Mouse (Mus musculus): ENCODE measurements around the gene Lrrc73. TPM values are rescaled to one million over a fixed set of nuclear protein-coding genes. Genes with fewer than 3 reads are reported as not detected.

Gene Lrrc73
- total and polyA plus RNA-seq, 3 experiments: 0.21 to 0.70 (median 0.34) TPM

DNA sequence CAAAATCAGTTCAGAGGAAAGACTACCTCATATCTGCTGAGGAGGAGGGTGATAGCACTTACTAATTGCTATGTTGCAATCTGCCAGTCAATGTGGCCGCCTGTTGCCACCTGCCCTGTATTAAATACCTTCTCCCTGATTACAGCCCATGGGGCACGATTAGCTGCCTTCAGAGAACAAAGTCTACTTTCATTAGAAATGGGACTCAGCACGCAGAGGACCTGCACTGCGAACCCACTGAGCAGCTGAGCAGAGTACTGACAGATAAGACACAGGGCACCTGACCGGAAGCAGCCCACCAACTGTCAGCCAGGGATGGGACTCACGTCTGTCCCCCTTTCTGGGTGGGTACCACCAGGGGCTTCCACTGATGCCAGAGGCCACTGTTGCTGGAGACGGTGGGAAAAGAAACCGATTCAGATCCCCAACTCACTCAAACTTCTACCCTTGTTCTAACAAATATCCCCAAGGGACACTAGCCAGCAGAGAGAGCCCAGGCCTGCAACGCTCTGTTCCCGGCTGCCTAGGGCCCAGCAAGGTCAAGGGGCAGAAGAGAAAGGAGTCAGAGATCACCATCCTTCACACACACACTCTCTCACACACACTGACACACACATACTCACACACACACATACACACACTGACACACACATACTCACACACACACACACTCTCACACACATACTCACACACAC is 14.8 kb downstream of the Lrrc73 start:
- WGBS: 63% methylated on average over 10 of the region's 10 CpGs
- Histone ChIP-seq H3K4me3 (no peak overlapping the region), H3K4me1 (ENCODE audit: control insufficient read depth, insufficient read depth, low read length) (peaks cover 14% of the 10 kb centered on the region), H3K27ac (no peak overlapping the region), H3K79me2 (replicated peaks; ENCODE audit: control insufficient read depth, insufficient read depth, low read length) (peaks cover 1% of the 10 kb centered on the region; the same call in 1 of the 2 replicates), H3K9ac (ENCODE audit: low read depth, low read length) (no peak overlapping the region), H3K27me3 (ENCODE audit: control insufficient read depth, insufficient read depth, low read length) (no peaks in the 10 kb centered on the region), H3K36me3 (ENCODE audit: control insufficient read depth, insufficient read depth, low read length) (peaks cover 4% of the 10 kb centered on the region)
- TF ChIP-seq POLR2A (IDR thresholded peaks at IDR 0.05; ENCODE audit: insufficient read depth, low read depth, low read length): no peak
- no peak for TF ChIP-seq EP300 (IDR thresholded peaks at IDR 0.05; ENCODE audit: insufficient read depth, low read depth, low read length)
- TF ChIP-seq CTCF (IDR thresholded peaks at IDR 0.05): no peak
- intact Hi-C loops (cut with DNase I): loop anchor here (5.0 kb wide), 1 partner anchor 114 kb away; the partner anchor contains the start of gene Zfp318
- no peak for DNase-seq

DNA sequence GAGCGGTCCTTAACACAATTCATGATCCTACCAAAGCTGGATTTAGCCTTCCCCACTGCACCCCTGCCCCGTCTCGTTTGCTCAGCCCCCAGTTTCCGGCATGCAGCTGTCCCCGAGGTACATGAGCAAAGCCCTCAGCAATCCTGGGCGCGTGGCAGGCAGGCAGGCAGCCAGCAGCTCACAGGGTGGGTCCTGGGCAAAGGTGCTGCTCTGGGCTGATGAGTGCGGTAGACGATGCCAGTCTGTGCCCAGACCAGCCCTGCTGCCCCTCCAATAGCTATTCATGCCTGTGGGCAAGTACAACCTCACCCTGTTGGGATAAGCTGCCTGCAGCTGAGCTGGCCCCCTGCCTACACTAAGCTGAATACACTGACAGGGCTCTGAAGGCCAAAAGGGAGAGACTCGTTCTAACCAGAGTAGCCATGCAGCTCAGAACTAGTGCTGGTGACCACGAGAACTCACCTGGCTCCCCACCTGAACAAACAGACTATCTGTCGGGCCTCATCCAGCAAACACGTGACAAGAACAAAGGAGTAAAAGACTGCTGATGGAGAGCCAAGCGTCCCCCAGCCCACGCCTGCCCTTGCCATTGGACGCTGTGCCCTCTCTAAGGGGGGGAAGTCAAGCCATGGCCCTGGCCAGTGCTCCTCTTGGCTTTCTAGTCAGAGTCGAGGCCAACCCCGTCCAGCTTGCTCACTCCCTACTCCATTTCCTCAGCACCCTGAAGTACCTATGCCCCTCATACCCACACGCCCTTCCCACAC is 16.6 kb downstream of the Lrrc73 start:
- H3K27ac ChIP-seq: peak overlapping the region; percentile 48; the same call in 1 of the 2 replicates
- peaks cover 9% of the 10 kb centered on the region for H3K36me3 ChIP-seq (ENCODE audit: control insufficient read depth, insufficient read depth, low read length)
- peaks cover 3% of the 10 kb centered on the region; the same call in 1 of the 2 replicates for H3K79me2 ChIP-seq (replicated peaks; ENCODE audit: control insufficient read depth, insufficient read depth, low read length)
- H3K4me1 ChIP-seq (ENCODE audit: control insufficient read depth, insufficient read depth, low read length): peaks cover 20% of the 10 kb centered on the region
- peak; percentile 68 to 80 for DNase-seq
- WGBS: 67% methylated on average over 19 of the region's 19 CpGs
- H3K4me3 ChIP-seq: no peak overlapping the region
- no peak overlapping the region for H3K9ac ChIP-seq (ENCODE audit: low read depth, low read length)
- no peaks in the 10 kb centered on the region for H3K27me3 ChIP-seq (ENCODE audit: control insufficient read depth, insufficient read depth, low read length)
- TF ChIP-seq POLR2A (IDR thresholded peaks at IDR 0.05; ENCODE audit: insufficient read depth, low read depth, low read length) (no peak), CTCF (IDR thresholded peaks at IDR 0.05) (no peak), EP300 (IDR thresholded peaks at IDR 0.05; ENCODE audit: insufficient read depth, low read depth, low read length) (no peak)
- intact Hi-C loops (cut with DNase I): loop anchor here (5.0 kb wide), 1 partner anchor 112 kb away; the partner anchor contains the start of gene Zfp318

DNA sequence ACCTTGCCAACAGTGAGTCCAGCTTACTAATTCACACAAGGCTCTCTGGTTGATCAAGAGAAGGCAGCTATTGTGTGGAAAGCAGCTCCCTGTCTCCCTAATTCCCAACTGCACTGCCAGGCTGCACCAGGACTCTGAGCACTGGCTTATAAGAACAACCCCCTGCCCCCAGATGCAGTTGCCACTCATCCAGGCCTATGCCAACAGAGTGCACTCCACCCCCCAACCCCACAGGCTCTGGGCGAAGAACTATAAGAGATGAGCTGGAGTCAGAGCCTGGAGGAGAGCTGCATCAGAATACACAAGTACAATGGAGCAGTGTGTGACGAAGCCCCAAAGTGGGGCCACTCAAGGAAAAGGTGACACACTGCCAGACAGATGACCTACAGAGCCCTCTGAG is 18.7 kb downstream of the Lrrc73 start:
- DNase-seq: no peak
- no peak overlapping the region for H3K9ac ChIP-seq (ENCODE audit: low read depth, low read length)
- peaks cover 9% of the 10 kb centered on the region for H3K36me3 ChIP-seq (ENCODE audit: control insufficient read depth, insufficient read depth, low read length)
- peaks cover 2% of the 10 kb centered on the region; the same call in 1 of the 2 replicates for H3K79me2 ChIP-seq (replicated peaks; ENCODE audit: control insufficient read depth, insufficient read depth, low read length)
- peak overlapping the region; percentile 23 for H3K27ac ChIP-seq
- intact Hi-C loops (cut with DNase I): loop anchor here (2.0 kb wide), 1 partner anchor 15 kb away; no protein-coding TSS in a partner anchor
- H3K27me3 ChIP-seq (ENCODE audit: control insufficient read depth, insufficient read depth, low read length): no peaks in the 10 kb centered on the region
- peaks cover 20% of the 10 kb centered on the region; the same call in 1 of the 2 replicates for H3K4me1 ChIP-seq (ENCODE audit: control insufficient read depth, insufficient read depth, low read length)
- no peak for TF ChIP-seq EP300 (IDR thresholded peaks at IDR 0.05; ENCODE audit: insufficient read depth, low read depth, low read length)
- no peak for TF ChIP-seq CTCF (IDR thresholded peaks at IDR 0.05)
- TF ChIP-seq POLR2A (IDR thresholded peaks at IDR 0.05; ENCODE audit: insufficient read depth, low read depth, low read length): no peak
- H3K4me3 ChIP-seq: no peak overlapping the region
- 85% methylated on average over 2 of the region's 2 CpGs for WGBS

DNA sequence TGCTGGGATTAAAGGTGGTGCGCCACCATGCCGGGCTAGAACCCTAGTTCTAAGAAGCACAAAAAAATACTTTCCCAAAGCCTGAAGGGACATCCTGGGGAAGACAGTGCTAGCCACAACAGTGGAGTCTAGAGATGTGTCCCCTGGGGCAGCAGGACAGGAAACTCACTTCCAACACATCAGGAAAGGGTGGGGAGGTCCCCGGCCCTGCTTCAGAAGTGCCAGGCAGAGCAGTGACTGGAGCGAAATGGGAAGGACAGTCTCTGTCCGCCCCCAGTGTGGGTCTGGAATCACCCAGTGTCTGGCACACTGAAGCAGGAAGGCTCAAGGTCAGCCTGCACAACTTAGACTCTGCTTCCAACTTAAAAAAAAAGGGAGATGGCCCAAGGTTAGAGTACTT is 19.3 kb downstream of the Lrrc73 start:
- no peaks in the 10 kb centered on the region for H3K27me3 ChIP-seq (ENCODE audit: control insufficient read depth, insufficient read depth, low read length)
- TF ChIP-seq POLR2A (IDR thresholded peaks at IDR 0.05; ENCODE audit: insufficient read depth, low read depth, low read length): peak; percentile 19; the same call in 1 of the 2 replicates
- peak; percentile 81 for TF ChIP-seq EP300 (IDR thresholded peaks at IDR 0.05; ENCODE audit: insufficient read depth, low read depth, low read length)
- TF ChIP-seq CTCF (IDR thresholded peaks at IDR 0.05): no peak
- DNase-seq: peak; percentile 60 to 68
- no peak overlapping the region for H3K4me3 ChIP-seq
- H3K27ac ChIP-seq: peak overlapping the region; percentile 23
- H3K4me1 ChIP-seq (ENCODE audit: control insufficient read depth, insufficient read depth, low read length): peaks cover 21% of the 10 kb centered on the region; the same call in 1 of the 2 replicates
- H3K9ac ChIP-seq (ENCODE audit: low read depth, low read length): no peak overlapping the region
- intact Hi-C loops (cut with DNase I): loop anchor here (2.0 kb wide), 1 partner anchor 14 kb away; no protein-coding TSS in a partner anchor
- peaks cover 2% of the 10 kb centered on the region for H3K79me2 ChIP-seq (replicated peaks; ENCODE audit: control insufficient read depth, insufficient read depth, low read length)
- H3K36me3 ChIP-seq (ENCODE audit: control insufficient read depth, insufficient read depth, low read length): peaks cover 12% of the 10 kb centered on the region
- 37% methylated on average over 5 of the region's 5 CpGs for WGBS

DNA sequence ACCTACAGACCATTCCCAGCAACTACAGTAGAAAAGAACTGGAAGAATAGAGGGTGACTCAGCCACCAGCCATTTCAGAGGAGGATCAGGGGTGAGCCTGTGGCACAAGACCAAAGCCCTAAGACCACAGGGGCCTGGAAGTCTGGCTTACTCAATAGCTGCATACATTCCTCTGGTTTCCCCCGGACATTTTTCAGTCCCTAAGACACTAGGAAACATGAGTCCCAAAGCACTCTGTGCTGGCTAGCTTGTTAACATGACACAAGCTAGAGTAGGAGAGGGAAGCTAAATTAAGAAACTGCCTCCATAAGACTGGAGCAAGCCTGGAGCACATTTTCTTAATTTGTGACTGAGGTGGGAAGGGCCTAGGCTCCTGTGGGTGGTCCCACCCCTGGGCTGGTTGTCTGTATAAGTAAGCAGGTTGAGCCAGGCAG is 20.5 kb downstream of the Lrrc73 start:
- TF ChIP-seq POLR2A (IDR thresholded peaks at IDR 0.05; ENCODE audit: insufficient read depth, low read depth, low read length) (no peak), CTCF (IDR thresholded peaks at IDR 0.05) (no peak), EP300 (IDR thresholded peaks at IDR 0.05; ENCODE audit: insufficient read depth, low read depth, low read length) (no peak)
- intact Hi-C loops (cut with DNase I): loop anchor here (2.0 kb wide), 1 partner anchor 13 kb away; no protein-coding TSS in a partner anchor
- peaks cover 12% of the 10 kb centered on the region for H3K36me3 ChIP-seq (ENCODE audit: control insufficient read depth, insufficient read depth, low read length)

More for the DNA sequence above, 20.5 kb downstream of the Lrrc73 start:
- 16% methylated on average over 1 of the region's 1 CpGs for WGBS
- peaks cover 4% of the 10 kb centered on the region for H3K79me2 ChIP-seq (replicated peaks; ENCODE audit: control insufficient read depth, insufficient read depth, low read length)
- H3K4me1 ChIP-seq (ENCODE audit: control insufficient read depth, insufficient read depth, low read length): peaks cover 24% of the 10 kb centered on the region; the same call in 1 of the 2 replicates
- DNase-seq: peak; percentile 11 to 17
- peak overlapping the region; percentile 23 for H3K27ac ChIP-seq
- no peak overlapping the region for H3K4me3 ChIP-seq
- H3K27me3 ChIP-seq (ENCODE audit: control insufficient read depth, insufficient read depth, low read length): no peaks in the 10 kb centered on the region
- H3K9ac ChIP-seq (ENCODE audit: low read depth, low read length): no peak overlapping the region
